Mouse (Mus musculus): ENCODE data around the gene Idh1. TPM values are rescaled to one million over a fixed set of nuclear protein-coding genes. Genes with fewer than 3 reads are reported as not detected.

Gene Idh1
- total RNA-seq, 2 experiments from 2014 or later: 41.2 to 43.5 TPM

GRCm38 (mm10) chr1:65112807-65113196 is 73.5 kb downstream of the Idh1 start:
- no peak for DNase-seq

DNA sequence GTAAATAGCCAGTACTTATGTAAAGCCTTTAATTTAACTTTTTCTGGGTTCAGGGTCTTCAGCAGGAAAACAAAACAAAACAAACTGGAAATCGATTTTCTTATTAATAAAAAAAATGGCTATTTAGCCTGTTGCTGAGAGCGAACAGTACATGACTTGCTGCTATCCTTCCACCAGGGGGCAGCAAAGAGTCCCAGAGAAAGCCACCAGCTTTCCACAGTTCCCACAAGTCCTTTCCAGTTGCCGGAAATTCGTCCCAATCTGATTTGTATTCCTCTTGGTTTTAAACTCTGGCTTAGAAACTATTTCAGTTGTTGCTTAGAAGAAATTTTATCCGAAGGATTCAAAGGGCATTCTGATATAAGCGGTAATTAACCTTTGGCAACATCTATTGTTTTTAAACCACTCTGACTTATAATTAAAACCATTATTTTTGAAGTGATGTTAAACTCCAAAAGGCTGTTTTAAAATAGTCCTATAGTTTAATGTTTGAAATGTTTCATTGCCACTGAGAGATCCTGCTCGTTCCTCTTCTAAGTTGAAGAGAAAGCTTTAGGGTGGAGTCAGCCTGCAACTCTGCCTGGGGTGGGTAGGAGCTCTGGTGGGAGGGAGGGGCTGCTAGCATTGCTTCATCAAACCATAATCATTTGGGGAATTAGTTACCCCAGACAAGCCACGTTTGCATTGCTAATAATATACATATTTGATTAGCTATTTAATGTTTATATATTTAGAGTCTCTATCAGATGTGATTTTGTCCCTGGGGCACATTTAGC is 74.1 kb downstream of the Idh1 start:
- peak; percentile 81 for DNase-seq

GRCm38 (mm10) chr1:65109756-65110435 is 76.4 kb downstream of the Idh1 start:
- no peak for DNase-seq

DNA sequence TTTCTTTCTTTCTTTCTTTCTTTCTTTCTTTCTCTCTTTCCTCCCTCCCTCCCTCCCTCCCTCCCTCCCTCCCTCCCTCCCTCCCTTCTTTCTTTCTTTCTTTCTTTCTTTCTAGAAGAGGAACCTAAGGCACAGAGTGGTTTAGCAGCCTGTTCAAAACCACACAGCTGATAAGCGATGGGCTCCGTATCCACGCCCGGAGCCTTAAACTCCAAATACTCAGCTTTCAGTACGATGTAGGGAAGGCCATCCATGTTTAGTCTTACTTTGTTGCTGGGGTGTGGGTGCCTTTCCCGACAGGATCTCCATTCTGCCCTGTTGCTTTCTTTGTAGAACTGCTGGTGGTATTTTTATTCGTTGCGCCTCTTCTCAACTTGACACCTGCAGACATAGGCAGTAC is 77.1 kb downstream of the Idh1 start:
- no peak for DNase-seq

Other genes with a start within 250 kb of the Idh1 start
- 10 to 100 TPM in 1 of 2 experiments, 1 to 10 TPM in 1; 8.3 to 10.2 TPM for gene Plekhm3, start 229.7 kb downstream of the Idh1 start, total RNA-seq (2021)
- gene Akr1cl, start 153.7 kb downstream of the Idh1 start, total RNA-seq (2021): under 1 TPM; 0.52 to 0.55 TPM
- gene Cryge, start 135.4 kb downstream of the Idh1 start, total RNA-seq (2021): not detected
- not detected for gene Crygd, start 123.0 kb downstream of the Idh1 start, total RNA-seq (2021)
- gene Crygc, start 112.8 kb downstream of the Idh1 start, total RNA-seq (2021): not detected
- gene Crygb, start 104.2 kb downstream of the Idh1 start, total RNA-seq (2021): not detected
- gene Cryga, start 83.1 kb downstream of the Idh1 start, total RNA-seq (2021): not detected
- not detected for gene Gm28845, start 66.9 kb downstream of the Idh1 start, total RNA-seq (2021)
- not detected for gene D630023F18Rik, start 63.3 kb downstream of the Idh1 start, total RNA-seq (2021)
- gene Pikfyve, start 183 bp upstream of the Idh1 start, total RNA-seq (2021): 10 to 100 TPM; 17.2 to 18.1 TPM
- not detected for gene Pth2r, start 95.6 kb upstream of the Idh1 start, total RNA-seq (2021)

Measured in heart, postnatal 4 days (tissue).